Mouse (Mus musculus): ENCODE results near the gene Cldn18. TPM values are rescaled to one million over a fixed set of nuclear protein-coding genes. Genes with fewer than 3 reads are reported as not detected.

Cldn18 gene
- polyA plus RNA-seq (2011; ENCODE audit: insufficient read depth, insufficient read length, low read depth, missing spikeins): not detected in 2 replicates

DNA sequence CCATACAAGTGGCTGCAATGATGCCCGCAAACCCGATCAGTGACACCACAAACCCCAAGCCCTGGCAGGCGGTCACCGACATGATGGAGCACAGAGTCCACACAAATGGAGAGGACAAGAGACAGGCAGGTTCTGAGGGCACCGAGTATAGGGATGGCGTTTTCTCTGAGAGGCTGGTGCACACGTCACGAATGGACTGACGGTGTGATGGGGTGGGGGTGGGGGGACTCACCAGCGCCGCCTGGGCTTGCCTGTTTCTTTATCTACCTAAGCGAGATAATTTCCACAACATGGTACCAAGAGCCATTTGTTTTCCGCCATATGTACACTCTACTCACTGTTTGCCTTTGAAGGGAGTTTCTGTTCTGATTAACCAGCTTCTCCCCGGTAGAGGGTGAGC is at the start of gene Cldn18:
TSS of gene Cldn18 (minus strand) at position 134 of the 400 bp plus-strand sequence.
- H3K4me1 ChIP-seq (ENCODE audit: control insufficient read depth, insufficient read depth, low read length): no peaks in the 10 kb centered on the region
- TF ChIP-seq CTCF (IDR thresholded peaks at IDR 0.05; ENCODE audit: low read depth, low read length) (no peak), EP300 (IDR thresholded peaks at IDR 0.05; ENCODE audit: insufficient read depth, low read depth, low read length) (no peak), POLR2A (IDR thresholded peaks at IDR 0.05; ENCODE audit: insufficient read depth, low read length) (no peak)
- H3K4me3 ChIP-seq (ENCODE audit: low read depth, low read length): no peak within 1 kb of the TSS
- H3K9ac ChIP-seq (ENCODE audit: low read depth, poor library complexity, severe bottlenecking): no peak within 1 kb of the TSS
- H3K9me3 ChIP-seq (replicated peaks; ENCODE audit: control insufficient read depth, insufficient read depth, low read length, poor library complexity, severe bottlenecking): no peaks in the 10 kb centered on the region
- H3K27me3 ChIP-seq (ENCODE audit: control insufficient read depth, insufficient read depth, low read length, poor library complexity, severe bottlenecking): no peaks in the 10 kb centered on the region
- no peak within 1 kb of the TSS for H3K27ac ChIP-seq (ENCODE audit: insufficient read depth, low read length)
- no peaks in the 10 kb centered on the region for H3K36me3 ChIP-seq (ENCODE audit: control insufficient read depth, insufficient read depth, low read length, poor library complexity, severe bottlenecking)

DNA sequence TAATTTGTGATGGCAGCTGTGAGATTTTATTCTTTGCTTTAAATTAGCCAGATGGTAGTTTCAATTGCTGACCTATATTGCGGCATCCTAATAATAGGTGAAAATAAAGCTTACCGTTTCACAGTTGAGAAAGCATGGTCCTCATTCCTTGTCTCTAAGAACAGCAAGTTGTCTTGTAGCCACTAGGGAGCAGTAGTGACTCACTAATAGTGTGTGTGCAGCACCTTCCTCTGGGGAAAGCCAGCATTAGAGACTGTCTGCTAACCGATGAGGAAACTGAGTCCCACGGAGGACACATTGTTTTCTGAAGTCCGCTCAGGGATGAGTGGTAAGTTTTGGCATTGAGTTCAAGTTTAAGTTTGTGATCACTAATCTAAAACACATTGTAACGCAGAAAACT is 46.5 kb upstream of the Cldn18 start:
- H3K4me3 ChIP-seq (ENCODE audit: low read depth, low read length): no peak overlapping the region
- H3K36me3 ChIP-seq (ENCODE audit: control insufficient read depth, insufficient read depth, low read length, poor library complexity, severe bottlenecking): no peaks in the 10 kb centered on the region
- no peak overlapping the region for H3K9ac ChIP-seq (ENCODE audit: low read depth, poor library complexity, severe bottlenecking)
- H3K27me3 ChIP-seq (ENCODE audit: control insufficient read depth, insufficient read depth, low read length, poor library complexity, severe bottlenecking): no peaks in the 10 kb centered on the region
- peak; percentile 30 for TF ChIP-seq CTCF (IDR thresholded peaks at IDR 0.05; ENCODE audit: low read depth, low read length)
- TF ChIP-seq EP300 (IDR thresholded peaks at IDR 0.05; ENCODE audit: insufficient read depth, low read depth, low read length): no peak
- TF ChIP-seq POLR2A (IDR thresholded peaks at IDR 0.05; ENCODE audit: insufficient read depth, low read length): no peak
- no peak overlapping the region for H3K27ac ChIP-seq (ENCODE audit: insufficient read depth, low read length)
- no peaks in the 10 kb centered on the region for H3K9me3 ChIP-seq (replicated peaks; ENCODE audit: control insufficient read depth, insufficient read depth, low read length, poor library complexity, severe bottlenecking)
- H3K4me1 ChIP-seq (ENCODE audit: control insufficient read depth, insufficient read depth, low read length): no peaks in the 10 kb centered on the region

DNA sequence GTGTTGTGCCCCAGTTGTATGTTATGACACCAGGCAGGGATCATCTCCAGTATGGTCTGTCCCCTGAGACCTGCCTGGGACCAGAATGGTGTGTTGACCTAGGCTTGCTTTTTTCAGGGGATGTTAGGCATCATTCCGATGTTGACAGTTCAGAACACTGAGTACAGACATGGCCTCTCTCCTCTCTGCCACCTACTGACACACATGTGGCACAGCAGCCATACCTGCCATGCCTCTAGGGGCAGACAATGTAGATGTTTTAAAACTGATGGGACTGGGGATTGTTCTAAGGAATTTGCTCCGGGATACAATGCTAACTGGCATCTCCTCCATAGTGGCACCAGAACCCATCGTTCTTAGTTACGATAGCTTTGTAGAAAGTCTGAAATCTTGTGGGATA is 33.2 kb upstream of the Cldn18 start:
- no peaks in the 10 kb centered on the region for H3K9me3 ChIP-seq (replicated peaks; ENCODE audit: control insufficient read depth, insufficient read depth, low read length, poor library complexity, severe bottlenecking)
- H3K27me3 ChIP-seq (ENCODE audit: control insufficient read depth, insufficient read depth, low read length, poor library complexity, severe bottlenecking): 0 out of 2 replicates have a peak, but pooled peaks cover 2% of the 10 kb centered on the region
- H3K27ac ChIP-seq (ENCODE audit: insufficient read depth, low read length): no peak overlapping the region
- TF ChIP-seq CTCF (IDR thresholded peaks at IDR 0.05; ENCODE audit: low read depth, low read length) (peak; percentile 8), EP300 (IDR thresholded peaks at IDR 0.05; ENCODE audit: insufficient read depth, low read depth, low read length) (no peak)
- no peak overlapping the region for H3K9ac ChIP-seq (ENCODE audit: low read depth, poor library complexity, severe bottlenecking)
- H3K36me3 ChIP-seq (ENCODE audit: control insufficient read depth, insufficient read depth, low read length, poor library complexity, severe bottlenecking): no peaks in the 10 kb centered on the region
- no peak overlapping the region for H3K4me3 ChIP-seq (ENCODE audit: low read depth, low read length)
- H3K4me1 ChIP-seq (ENCODE audit: control insufficient read depth, insufficient read depth, low read length): no peaks in the 10 kb centered on the region

DNA sequence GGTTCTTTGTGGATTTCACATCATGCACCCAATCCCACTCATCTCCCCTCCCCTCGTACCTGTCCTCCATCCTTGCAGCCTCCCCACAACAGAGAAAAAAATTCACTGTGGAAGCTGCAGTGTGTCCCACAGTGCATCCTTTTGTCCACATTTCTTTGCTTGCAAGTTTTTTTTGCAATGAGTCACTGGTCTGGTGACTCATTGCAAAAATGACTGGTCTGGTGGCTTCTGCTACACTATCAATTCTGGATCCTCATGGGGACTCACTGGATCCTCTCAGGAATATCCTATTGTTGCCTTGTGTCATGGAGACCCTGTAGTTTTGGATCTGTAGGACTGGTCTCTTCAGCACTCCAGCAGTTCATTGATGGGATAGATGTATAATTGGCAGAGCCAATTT is 31.2 kb upstream of the Cldn18 start:
- Histone ChIP-seq H3K27ac (ENCODE audit: insufficient read depth, low read length) (no peak overlapping the region), H3K9me3 (replicated peaks; ENCODE audit: control insufficient read depth, insufficient read depth, low read length, poor library complexity, severe bottlenecking) (0 out of 2 replicates have a peak, but pooled peaks cover 5% of the 10 kb centered on the region), H3K27me3 (ENCODE audit: control insufficient read depth, insufficient read depth, low read length, poor library complexity, severe bottlenecking) (0 out of 2 replicates have a peak, but pooled peaks cover 2% of the 10 kb centered on the region), H3K9ac (ENCODE audit: low read depth, poor library complexity, severe bottlenecking) (no peak overlapping the region), H3K4me3 (ENCODE audit: low read depth, low read length) (no peak overlapping the region), H3K36me3 (ENCODE audit: control insufficient read depth, insufficient read depth, low read length, poor library complexity, severe bottlenecking) (no peaks in the 10 kb centered on the region), H3K4me1 (ENCODE audit: control insufficient read depth, insufficient read depth, low read length) (no peaks in the 10 kb centered on the region)
- TF ChIP-seq CTCF (IDR thresholded peaks at IDR 0.05; ENCODE audit: low read depth, low read length): no peak
- TF ChIP-seq POLR2A (IDR thresholded peaks at IDR 0.05; ENCODE audit: insufficient read depth, low read length): no peak
- no peak for TF ChIP-seq EP300 (IDR thresholded peaks at IDR 0.05; ENCODE audit: insufficient read depth, low read depth, low read length)

DNA sequence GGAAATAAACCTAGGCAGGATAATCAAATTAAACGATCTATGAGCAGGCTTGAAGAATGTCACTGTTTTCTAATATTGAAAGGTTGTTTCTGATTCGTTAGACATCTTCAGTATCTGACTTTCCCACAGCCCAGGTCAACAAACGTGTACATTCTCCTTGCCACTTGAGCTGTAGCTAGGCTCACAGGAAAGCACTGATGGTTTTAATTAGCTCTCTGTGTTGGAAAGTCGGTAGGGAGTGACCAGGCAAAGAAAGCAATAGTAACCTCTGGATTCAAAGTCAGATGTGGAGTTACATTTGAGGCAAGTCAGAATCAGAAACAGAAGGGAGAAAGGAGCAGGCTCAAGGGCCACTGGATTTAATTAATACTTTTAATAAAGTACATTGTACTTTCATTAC is 30.7 kb upstream of the Cldn18 start:
- no peaks in the 10 kb centered on the region for H3K36me3 ChIP-seq (ENCODE audit: control insufficient read depth, insufficient read depth, low read length, poor library complexity, severe bottlenecking)
- H3K4me1 ChIP-seq (ENCODE audit: control insufficient read depth, insufficient read depth, low read length): no peaks in the 10 kb centered on the region
- no peak overlapping the region for H3K4me3 ChIP-seq (ENCODE audit: low read depth, low read length)
- H3K9ac ChIP-seq (ENCODE audit: low read depth, poor library complexity, severe bottlenecking): no peak overlapping the region
- TF ChIP-seq CTCF (IDR thresholded peaks at IDR 0.05; ENCODE audit: low read depth, low read length) (no peak), POLR2A (IDR thresholded peaks at IDR 0.05; ENCODE audit: insufficient read depth, low read length) (no peak), EP300 (IDR thresholded peaks at IDR 0.05; ENCODE audit: insufficient read depth, low read depth, low read length) (no peak)
- H3K9me3 ChIP-seq (replicated peaks; ENCODE audit: control insufficient read depth, insufficient read depth, low read length, poor library complexity, severe bottlenecking): peaks cover 10% of the 10 kb centered on the region; the same call in 1 of the 2 replicates
- 0 out of 2 replicates have a peak, but pooled peaks cover 2% of the 10 kb centered on the region for H3K27me3 ChIP-seq (ENCODE audit: control insufficient read depth, insufficient read depth, low read length, poor library complexity, severe bottlenecking)
- no peak overlapping the region for H3K27ac ChIP-seq (ENCODE audit: insufficient read depth, low read length)

DNA sequence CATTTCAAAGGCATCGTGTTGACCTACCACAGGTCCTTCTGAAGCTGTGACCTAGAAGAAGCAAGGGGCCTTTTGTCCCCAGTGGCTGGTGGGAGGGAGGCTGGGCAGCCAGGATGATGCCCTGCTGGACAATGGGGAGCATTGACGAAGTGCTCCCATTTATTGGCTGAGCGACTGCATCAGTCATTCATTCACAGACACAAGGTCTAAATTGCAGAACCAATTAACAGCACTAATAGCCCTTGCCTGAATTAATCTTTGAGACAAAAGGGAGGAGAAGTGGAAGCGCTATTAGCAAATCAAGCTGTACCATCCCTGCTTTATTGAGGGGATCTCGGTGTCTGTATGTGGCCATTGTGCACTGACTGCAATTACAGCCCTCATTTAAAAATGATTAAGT is 27.5 kb upstream of the Cldn18 start:
- no peaks in the 10 kb centered on the region for H3K36me3 ChIP-seq (ENCODE audit: control insufficient read depth, insufficient read depth, low read length, poor library complexity, severe bottlenecking)
- 0 out of 2 replicates have a peak, but pooled peaks cover 2% of the 10 kb centered on the region for H3K27me3 ChIP-seq (ENCODE audit: control insufficient read depth, insufficient read depth, low read length, poor library complexity, severe bottlenecking)
- peaks cover 10% of the 10 kb centered on the region; the same call in 1 of the 2 replicates for H3K9me3 ChIP-seq (replicated peaks; ENCODE audit: control insufficient read depth, insufficient read depth, low read length, poor library complexity, severe bottlenecking)
- H3K9ac ChIP-seq (ENCODE audit: low read depth, poor library complexity, severe bottlenecking): no peak overlapping the region
- H3K4me3 ChIP-seq (ENCODE audit: low read depth, low read length): no peak overlapping the region
- H3K4me1 ChIP-seq (ENCODE audit: control insufficient read depth, insufficient read depth, low read length): no peaks in the 10 kb centered on the region
- H3K27ac ChIP-seq (ENCODE audit: insufficient read depth, low read length): no peak overlapping the region
- TF ChIP-seq CTCF (IDR thresholded peaks at IDR 0.05; ENCODE audit: low read depth, low read length) (no peak), EP300 (IDR thresholded peaks at IDR 0.05; ENCODE audit: insufficient read depth, low read depth, low read length) (no peak), POLR2A (IDR thresholded peaks at IDR 0.05; ENCODE audit: insufficient read depth, low read length) (no peak)
